Mouse (Mus musculus) brain, adult 2 months (tissue): ENCODE measurements around the gene Herpud2.

ENCODE experiments used
- DNase-seq: peaks from one replicate; pipeline ENCODE4 v3.0.0; 2011; ENCODE audit warnings: low read depth, low spot score

Gene Herpud2

GRCm38 (mm10) chr9:25151611-25152241 lies at the start of gene Herpud2:
Herpud2 (minus strand) TSS chr9:25151820.
- DNase-seq = peak; percentile 98

GRCm38 (mm10) chr9:25200987-25201386 lies 49.4 kb upstream of the Herpud2 start:
- DNase-seq = no peak

- DNase-seq = no peak
Measured at GRCm38 (mm10) chr9:25200148-25200547, 48.5 kb upstream of the Herpud2 start.

- DNase-seq = peak; percentile 46
Measured at GRCm38 (mm10) chr9:25196746-25197145, 45.1 kb upstream of the Herpud2 start.

GRCm38 (mm10) chr9:25191612-25192011 lies 40.0 kb upstream of the Herpud2 start:
- no peak for DNase-seq

- no peak for DNase-seq
Measured at GRCm38 (mm10) chr9:25186501-25186900, 34.9 kb upstream of the Herpud2 start.

- DNase-seq = no peak
Measured at GRCm38 (mm10) chr9:25185854-25186253, 34.2 kb upstream of the Herpud2 start.

GRCm38 (mm10) chr9:25184606-25185005 lies 33.0 kb upstream of the Herpud2 start:
- DNase-seq = no peak

GRCm38 (mm10) chr9:25178066-25178465 lies 26.4 kb upstream of the Herpud2 start:
- no peak for DNase-seq

GRCm38 (mm10) chr9:25177201-25177600 lies 25.6 kb upstream of the Herpud2 start:
- no peak for DNase-seq

GRCm38 (mm10) chr9:25176562-25176961 lies 24.9 kb upstream of the Herpud2 start:
- DNase-seq = no peak

GRCm38 (mm10) chr9:25175978-25176377 lies 24.4 kb upstream of the Herpud2 start:
- DNase-seq = no peak

- peak; percentile 96 for DNase-seq
Measured at GRCm38 (mm10) chr9:25175039-25175442, 23.4 kb upstream of the Herpud2 start.

- DNase-seq = no peak
Measured at GRCm38 (mm10) chr9:25174614-25175013, 23.0 kb upstream of the Herpud2 start.

- peak; percentile 56 for DNase-seq
Measured at GRCm38 (mm10) chr9:25173171-25173570, 21.6 kb upstream of the Herpud2 start.

GRCm38 (mm10) chr9:25169626-25170025 lies 18.0 kb upstream of the Herpud2 start:
- no peak for DNase-seq

GRCm38 (mm10) chr9:25167458-25168084 lies 16.0 kb upstream of the Herpud2 start:
- DNase-seq = peak; percentile 86

GRCm38 (mm10) chr9:25158218-25158617 lies 6.6 kb upstream of the Herpud2 start:
- DNase-seq = no peak

- peak; percentile 36 for DNase-seq
Measured at GRCm38 (mm10) chr9:25156377-25156776, 4.8 kb upstream of the Herpud2 start.

- DNase-seq = no peak
Measured at GRCm38 (mm10) chr9:25153066-25153465, 1.4 kb upstream of the Herpud2 start.

GRCm38 (mm10) chr9:25152457-25152856 lies 837 bp upstream of the Herpud2 start:
- DNase-seq = no peak

GRCm38 (mm10) chr9:25150791-25151610 lies 619 bp downstream of the Herpud2 start:
- peak; percentile 37 for DNase-seq

- no peak for DNase-seq
Measured at GRCm38 (mm10) chr9:25148767-25149166, 2.9 kb downstream of the Herpud2 start.
